Mouse (Mus musculus): ENCODE measurements around the gene Nmu. TPM values are rescaled to one million over a fixed set of nuclear protein-coding genes. Genes with fewer than 3 reads are reported as not detected.
A peak's percentile ranks its signal among the peaks of the same experiment; 100 is the strongest.

Gene Nmu
- polyA plus RNA-seq, 2 experiments, result 1.7 to 1.9 TPM

GRCm38 (mm10) chr5:76337100-76337499 is 26.5 kb downstream of the Nmu start:
- Histone ChIP-seq H3K27me3 (ENCODE audit: control insufficient read depth, insufficient read depth, low read length) (no peaks in the 10 kb centered on the region), H3K4me1 (ENCODE audit: control insufficient read depth, insufficient read depth, low read length) (no peaks in the 10 kb centered on the region), H3K36me3 (ENCODE audit: control insufficient read depth, insufficient read depth, low read length) (no peaks in the 10 kb centered on the region), H3K4me3 (replicated peaks; ENCODE audit: low read length) (no peak overlapping the region), H3K9ac (ENCODE audit: low read depth, low read length, severe bottlenecking) (no peak overlapping the region), H3K9me3 (ENCODE audit: control insufficient read depth, low read length) (no peaks in the 10 kb centered on the region), H3K4me2 (replicated peaks; ENCODE audit: low read depth, low read length, severe bottlenecking) (no peak overlapping the region), H3K27ac (replicated peaks; ENCODE audit: low read depth, low read length) (no peak overlapping the region)
- WGBS, result 83% methylated on average over 8 of the region's 8 CpGs
- no peak for TF ChIP-seq POLR2A (IDR thresholded peaks at IDR 0.05; ENCODE audit: borderline replicate concordance, extremely low read depth, insufficient read depth, insufficient read length)
- DNase-seq (ENCODE audit: low spot score) (no peak), ATAC-seq (ENCODE audit: low FRiP score, low read depth) (no peak)

- no peak overlapping the region for H3K9ac ChIP-seq (ENCODE audit: low read depth, low read length, severe bottlenecking)
- no peaks in the 10 kb centered on the region for H3K4me1 ChIP-seq (ENCODE audit: control insufficient read depth, insufficient read depth, low read length)
- 80% methylated on average over 4 of the region's 4 CpGs for WGBS
- ATAC-seq (ENCODE audit: low FRiP score, low read depth) (no peak), DNase-seq (ENCODE audit: low spot score) (no peak)
- H3K4me2 ChIP-seq (replicated peaks; ENCODE audit: low read depth, low read length, severe bottlenecking), result no peak overlapping the region
- H3K36me3 ChIP-seq (ENCODE audit: control insufficient read depth, insufficient read depth, low read length), result no peaks in the 10 kb centered on the region
- no peak overlapping the region for H3K27ac ChIP-seq (replicated peaks; ENCODE audit: low read depth, low read length)
- no peak overlapping the region for H3K4me3 ChIP-seq (replicated peaks; ENCODE audit: low read length)
- TF ChIP-seq POLR2A (IDR thresholded peaks at IDR 0.05; ENCODE audit: borderline replicate concordance, extremely low read depth, insufficient read depth, insufficient read length), result no peak
- H3K9me3 ChIP-seq (ENCODE audit: control insufficient read depth, low read length), result no peaks in the 10 kb centered on the region
- no peaks in the 10 kb centered on the region for H3K27me3 ChIP-seq (ENCODE audit: control insufficient read depth, insufficient read depth, low read length)
Observed at GRCm38 (mm10) chr5:76333833-76334232, 29.8 kb downstream of the Nmu start.

- TF ChIP-seq POLR2A (IDR thresholded peaks at IDR 0.05; ENCODE audit: borderline replicate concordance, extremely low read depth, insufficient read depth, insufficient read length), result no peak
- ATAC-seq (ENCODE audit: low FRiP score, low read depth), result no peak
- Histone ChIP-seq H3K36me3 (ENCODE audit: control insufficient read depth, insufficient read depth, low read length) (no peaks in the 10 kb centered on the region), H3K27me3 (ENCODE audit: control insufficient read depth, insufficient read depth, low read length) (no peaks in the 10 kb centered on the region), H3K9me3 (ENCODE audit: control insufficient read depth, low read length) (no peaks in the 10 kb centered on the region), H3K4me1 (ENCODE audit: control insufficient read depth, insufficient read depth, low read length) (no peaks in the 10 kb centered on the region; the same call in 1 of the 2 replicates), H3K27ac (replicated peaks; ENCODE audit: low read depth, low read length) (no peak within 1 kb of the TSS), H3K4me2 (replicated peaks; ENCODE audit: low read depth, low read length, severe bottlenecking) (no peak within 1 kb of the TSS), H3K4me3 (replicated peaks; ENCODE audit: low read length) (no peak within 1 kb of the TSS), H3K9ac (ENCODE audit: low read depth, low read length, severe bottlenecking) (no peak within 1 kb of the TSS)
- DNase-seq (ENCODE audit: low spot score), result no peak
- WGBS, result 93% methylated on average over 7 of the region's 7 CpGs
Observed at GRCm38 (mm10) chr5:76330953-76331352, 32.6 kb downstream of the Nmu start, which contains the start of gene Pdcl2. Gene Pdcl2, minus strand, starts transcription at chr5:76331156.

- Histone ChIP-seq H3K4me2 (replicated peaks; ENCODE audit: low read depth, low read length, severe bottlenecking) (no peak overlapping the region), H3K27ac (replicated peaks; ENCODE audit: low read depth, low read length) (no peak overlapping the region), H3K27me3 (ENCODE audit: control insufficient read depth, insufficient read depth, low read length) (no peaks in the 10 kb centered on the region), H3K36me3 (ENCODE audit: control insufficient read depth, insufficient read depth, low read length) (no peaks in the 10 kb centered on the region), H3K9me3 (ENCODE audit: control insufficient read depth, low read length) (no peaks in the 10 kb centered on the region), H3K9ac (ENCODE audit: low read depth, low read length, severe bottlenecking) (no peak overlapping the region), H3K4me1 (ENCODE audit: control insufficient read depth, insufficient read depth, low read length) (no peaks in the 10 kb centered on the region; the same call in 1 of the 2 replicates), H3K4me3 (replicated peaks; ENCODE audit: low read length) (no peak overlapping the region)
- DNase-seq (ENCODE audit: low spot score), result peak; percentile 49
- ATAC-seq (ENCODE audit: low FRiP score, low read depth), result no peak
- WGBS, result 33% methylated on average over 2 of the region's 2 CpGs
- no peak for TF ChIP-seq POLR2A (IDR thresholded peaks at IDR 0.05; ENCODE audit: borderline replicate concordance, extremely low read depth, insufficient read depth, insufficient read length)
Observed at GRCm38 (mm10) chr5:76327296-76327695, 36.3 kb downstream of the Nmu start.

GRCm38 (mm10) chr5:76325113-76325512 is 38.5 kb downstream of the Nmu start:
- DNase-seq (ENCODE audit: low spot score) (no peak), ATAC-seq (ENCODE audit: low FRiP score, low read depth) (no peak)
- Histone ChIP-seq H3K27me3 (ENCODE audit: control insufficient read depth, insufficient read depth, low read length) (no peaks in the 10 kb centered on the region), H3K36me3 (ENCODE audit: control insufficient read depth, insufficient read depth, low read length) (no peaks in the 10 kb centered on the region), H3K27ac (replicated peaks; ENCODE audit: low read depth, low read length) (no peak overlapping the region), H3K4me3 (replicated peaks; ENCODE audit: low read length) (no peak overlapping the region), H3K4me2 (replicated peaks; ENCODE audit: low read depth, low read length, severe bottlenecking) (no peak overlapping the region), H3K9ac (ENCODE audit: low read depth, low read length, severe bottlenecking) (no peak overlapping the region), H3K4me1 (ENCODE audit: control insufficient read depth, insufficient read depth, low read length) (no peaks in the 10 kb centered on the region; the same call in 1 of the 2 replicates), H3K9me3 (ENCODE audit: control insufficient read depth, low read length) (no peaks in the 10 kb centered on the region)
- WGBS, result 90% methylated on average over 4 of the region's 4 CpGs
- no peak for TF ChIP-seq POLR2A (IDR thresholded peaks at IDR 0.05; ENCODE audit: borderline replicate concordance, extremely low read depth, insufficient read depth, insufficient read length)

All from limb, embryonic 14.5 days (tissue).